Mouse (Mus musculus) urinary bladder, postnatal 4 days (tissue): Measurements from ENCODE around the gene Htr3b.
A peak's percentile ranks its signal among the peaks of the same experiment; 100 is the strongest.

Source experiments
- DNase-seq, 2 experiments: peaks; one replicate each; pipeline ENCODE4 v3.0.0; 2021 to 2022; ENCODE audit warnings: low spot score in 2 of 2

Gene Htr3b

GRCm38 (mm10) chr9:48928781-48929180, 36.0 kb downstream of the Htr3b start:
- no peak for DNase-seq

- DNase-seq = no peak
Measured at GRCm38 (mm10) chr9:48916011-48916788, 48.6 kb downstream of the Htr3b start.

- DNase-seq = peak; percentile 23 to 72
Measured at GRCm38 (mm10) chr9:48910885-48911537, 53.8 kb downstream of the Htr3b start, which contains the start of gene Htr3a. Gene Htr3a (minus strand): TSS chr9:48911099.

DNA sequence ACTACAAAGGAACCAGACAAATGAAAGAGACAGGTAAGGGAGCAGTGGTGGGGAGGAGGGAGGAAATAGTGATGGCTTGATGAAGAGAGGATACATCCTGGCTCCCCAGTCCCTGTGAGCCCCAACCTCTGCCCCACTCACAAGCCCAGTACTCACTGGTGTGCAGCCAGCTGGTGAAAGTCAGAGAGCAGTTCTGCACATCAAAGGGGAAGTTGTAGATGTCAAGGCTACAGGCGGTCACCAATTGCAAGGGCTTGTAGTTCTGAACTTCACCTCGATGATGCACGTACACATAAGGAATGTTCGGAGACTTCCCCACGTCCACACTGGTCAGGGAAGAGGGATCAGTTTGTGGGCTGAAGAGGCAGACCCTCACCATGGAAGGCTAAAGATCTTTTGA, 60.4 kb downstream of the Htr3b start:
- DNase-seq = no peak

DNA sequence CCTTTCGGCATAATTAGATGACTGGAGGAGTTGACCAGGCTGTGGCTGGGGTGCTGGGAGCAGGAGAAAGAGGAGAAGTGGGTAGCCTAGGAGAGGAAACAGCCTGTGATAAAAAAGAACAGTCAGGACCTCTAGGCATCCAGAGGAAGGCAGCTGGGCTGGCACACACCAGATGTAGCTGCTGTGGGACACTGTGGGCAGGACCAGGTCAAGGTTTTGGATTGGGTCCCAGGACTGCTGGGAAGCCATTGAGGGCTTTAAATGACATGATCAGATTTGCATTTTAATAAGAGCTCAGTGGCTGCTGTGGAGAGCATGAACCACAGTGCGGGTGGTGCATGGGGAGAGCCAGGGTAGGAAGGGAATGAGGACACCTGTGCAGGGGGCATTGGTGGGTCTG, 61.0 kb downstream of the Htr3b start:
- no peak for DNase-seq

- no peak for DNase-seq
Measured at GRCm38 (mm10) chr9:48898551-48898950, 66.2 kb downstream of the Htr3b start.

DNA sequence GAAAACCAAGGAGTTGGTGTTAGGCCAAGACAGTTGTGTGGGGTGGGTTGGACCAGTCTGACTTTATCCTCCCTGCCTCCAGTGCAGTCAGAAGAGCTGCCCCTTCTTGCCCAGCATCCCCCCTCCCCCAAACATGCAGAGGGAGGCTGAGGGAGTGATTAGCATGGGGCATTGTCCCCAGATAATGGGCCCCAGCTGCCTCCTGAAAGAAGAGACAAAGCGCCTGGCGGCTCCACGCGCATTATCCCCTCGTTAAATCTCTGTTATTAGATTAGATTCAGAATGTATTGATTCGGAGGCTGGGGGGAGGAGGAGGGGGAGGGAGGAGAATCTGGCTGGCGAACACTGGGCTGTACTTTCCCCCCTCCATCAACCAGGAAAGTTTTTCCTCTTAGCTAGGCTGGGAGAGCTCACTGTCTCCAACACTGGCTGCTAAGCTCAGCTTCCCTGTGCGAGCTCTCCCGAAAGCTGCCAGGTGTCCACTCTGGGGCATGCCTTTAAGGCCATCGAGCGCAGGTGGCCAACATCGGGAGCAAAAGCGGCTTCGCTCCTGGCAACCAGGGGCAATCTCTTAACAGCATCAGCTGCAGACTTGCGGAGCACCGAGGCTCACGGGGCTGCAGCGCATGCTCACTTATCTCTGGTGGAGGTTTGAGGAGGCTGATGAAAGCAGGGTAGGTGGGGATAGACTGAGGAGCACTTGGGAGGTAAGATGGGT, 68.8 kb downstream of the Htr3b start:
- no peak for DNase-seq

- DNase-seq = no peak
Measured at GRCm38 (mm10) chr9:48894755-48895154, 70.0 kb downstream of the Htr3b start.

- peak in 1 of 2 experiments; percentile 37 for DNase-seq
Measured at GRCm38 (mm10) chr9:48893986-48894385, 70.8 kb downstream of the Htr3b start.

DNA sequence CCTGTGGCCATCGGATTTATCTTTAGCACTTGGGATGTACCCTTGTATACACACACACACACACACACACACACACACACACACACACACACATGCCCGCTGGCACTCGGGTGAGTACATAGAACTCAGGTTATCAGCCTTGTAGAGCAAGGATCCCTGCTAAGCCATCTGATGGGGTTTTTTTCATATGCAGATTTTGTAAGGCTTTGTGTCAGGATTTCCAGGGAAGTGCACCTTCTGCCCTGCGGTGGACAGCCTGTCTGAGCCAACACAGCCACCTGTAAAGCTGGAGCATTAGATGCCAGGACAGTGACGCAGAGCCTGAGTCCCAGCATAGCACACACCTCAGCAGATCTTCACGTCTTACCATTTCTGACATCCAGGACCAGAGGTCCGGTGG, 75.7 kb downstream of the Htr3b start:
- DNase-seq = no peak
